ENCODE assay signal across 8 mouse cellular contexts in the genomic region with DNA sequence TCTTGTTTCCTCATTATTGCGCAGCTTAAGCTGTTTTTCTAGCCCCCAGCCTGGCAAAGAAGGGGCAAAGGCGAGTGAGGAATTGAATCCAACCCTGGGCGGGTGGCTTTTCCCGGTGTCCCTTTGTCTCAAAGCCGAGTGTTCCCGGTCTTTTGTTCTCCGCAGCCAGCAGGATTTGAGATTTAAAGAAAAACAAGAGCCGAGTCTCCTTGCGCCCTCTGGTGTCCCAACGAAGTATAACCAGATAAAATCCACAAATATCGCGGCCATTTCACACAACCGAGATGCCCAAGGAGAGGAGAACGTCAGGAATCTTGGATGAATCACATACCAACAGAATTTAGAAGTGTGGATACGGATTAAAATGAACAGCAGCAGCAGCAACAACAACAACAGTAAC. TPM values are rescaled to one million over a fixed set of nuclear protein-coding genes. Genes with fewer than 3 reads are reported as not detected.
DNase-seq lines count a peak whose midpoint lies in the region; ATAC-seq and TF ChIP-seq lines count a peak whose summit lies in the region.

No protein-coding gene starts in this region.

- peak overlapping the region; percentile 19 to 24; a peak in 3 of 4 replicates for H3K4me3 ChIP-seq in ES-E14 (ENCODE audit: insufficient read depth in 1 of 2, low read depth in 1 of 2, low read length in 2 of 2, poor library complexity in 1 of 2, severe bottlenecking in 1 of 2)
- H3K4me3 ChIP-seq in forebrain, embryonic 13.5 days, result peak overlapping the region; percentile 33
- H3K4me3 ChIP-seq in liver, embryonic 16.5 days (ENCODE audit: low read depth, low read length), result peak overlapping the region; percentile 52
- peak overlapping the region; percentile 35 for H3K4me3 ChIP-seq in neural tube, embryonic 13.5 days
- H3K4me3 ChIP-seq in testis, adult 2 months (ENCODE audit: control insufficient read depth, low read depth, low read length), result peak overlapping the region; percentile 75

- in situ Hi-C loops in ES-E14 (cut with MboI; ENCODE audit: low sequenced_read_pairs in 2 of 2, unreplicated experiment in 2 of 2), result no loop called here

- peak; percentile 46 for ATAC-seq in cerebellum, adult (ENCODE audit: insufficient number of reproducible peaks, low FRiP score, low TSS enrichment)
- peak; percentile 70 for ATAC-seq in forebrain, embryonic 13.5 days
- ATAC-seq in liver, embryonic 16.5 days (ENCODE audit: low read depth), result no peak
- peak; percentile 47; the same call in 1 of the 2 replicates for ATAC-seq in neural tube, embryonic 13.5 days (ENCODE audit: low read depth)

- no peaks in the 10 kb centered on the region for H3K9me3 ChIP-seq in ES-E14 (ENCODE audit: control insufficient read depth, insufficient read depth, low read depth, low read length)
- no peaks in the 10 kb centered on the region for H3K9me3 ChIP-seq in forebrain, embryonic 13.5 days (replicated peaks)
- no peaks in the 10 kb centered on the region for H3K9me3 ChIP-seq in liver, embryonic 16.5 days (replicated peaks; ENCODE audit: control insufficient read depth, low read length)
- no peaks in the 10 kb centered on the region for H3K9me3 ChIP-seq in neural tube, embryonic 13.5 days

- peak overlapping the region; percentile 60; the same call in 1 of the 2 replicates for H3K27ac ChIP-seq in ES-E14 (ENCODE audit: insufficient read depth, low read depth, low read length, poor library complexity, severe bottlenecking)
- H3K27ac ChIP-seq in forebrain, embryonic 13.5 days, result peak overlapping the region; percentile 96
- H3K27ac ChIP-seq in liver, embryonic 16.5 days (ENCODE audit: low read length), result no peak overlapping the region
- peak overlapping the region; percentile 98 for H3K27ac ChIP-seq in neural tube, embryonic 13.5 days (replicated peaks)
- peak overlapping the region; percentile 72 for H3K27ac ChIP-seq in testis, adult 2 months (ENCODE audit: control insufficient read depth, insufficient read depth, low read depth, low read length)

- no peak for TF ChIP-seq POLR2A in testis, adult 2 months (IDR thresholded peaks at IDR 0.05; ENCODE audit: control insufficient read depth, low read depth, low read length)

- WGBS in forebrain, embryonic 13.5 days, result under 1% methylated on average over 15 of the region's 15 CpGs
- under 1% methylated on average over 15 of the region's 15 CpGs for WGBS in liver, embryonic 16.5 days (ENCODE audit: insufficient replicate concordance)
- under 1% methylated on average over 15 of the region's 15 CpGs for WGBS in neural tube, embryonic 13.5 days

- TF ChIP-seq CTCF in testis, adult 2 months (IDR thresholded peaks at IDR 0.05; ENCODE audit: control insufficient read depth, insufficient read depth, insufficient replicate concordance, low read depth, low read length), result peak; percentile 30; the same call in 1 of the 2 replicates

- intact Hi-C loops in heart, postnatal 10 days (cut with DNase I), result loop anchor here (1.0 to 2.0 kb wide), 2 partner anchors 18 to 49 kb away; no protein-coding TSS in a partner anchor

- peak overlapping the region; percentile 53; the same call in 1 of the 2 replicates for H3K9ac ChIP-seq in ES-E14 (ENCODE audit: insufficient read depth, low read depth, low read length, poor library complexity, severe bottlenecking)
- peak overlapping the region; percentile 81 for H3K9ac ChIP-seq in forebrain, embryonic 13.5 days
- peak overlapping the region; percentile 40 for H3K9ac ChIP-seq in liver, embryonic 16.5 days (ENCODE audit: low read depth, low read length)
- H3K9ac ChIP-seq in neural tube, embryonic 13.5 days, result peak overlapping the region; percentile 86

- peak overlapping the region; percentile 59 for H3K4me2 ChIP-seq in forebrain, embryonic 13.5 days
- peak overlapping the region; percentile 58 for H3K4me2 ChIP-seq in liver, embryonic 16.5 days (ENCODE audit: low read depth, low read length)
- H3K4me2 ChIP-seq in neural tube, embryonic 13.5 days, result peak overlapping the region; percentile 58

- H3K27me3 ChIP-seq in forebrain, embryonic 13.5 days, result no peaks in the 10 kb centered on the region
- H3K27me3 ChIP-seq in liver, embryonic 16.5 days (ENCODE audit: control insufficient read depth, insufficient read depth, low read depth, low read length), result no peaks in the 10 kb centered on the region
- H3K27me3 ChIP-seq in neural tube, embryonic 13.5 days, result no peaks in the 10 kb centered on the region
- no peaks in the 10 kb centered on the region for H3K27me3 ChIP-seq in testis, adult 2 months (ENCODE audit: control insufficient read depth, insufficient read depth, low read length)

- peak; percentile 94 for DNase-seq in ES-E14 (ENCODE audit: low read depth, low spot score)
- peak; percentile 90 to 94 for DNase-seq in heart, postnatal 10 days
- peak; percentile 79 to 89 for DNase-seq in kidney, postnatal 4 days

- H3K36me3 ChIP-seq in ES-E14 (ENCODE audit: control insufficient read depth, insufficient read depth, low read length, poor library complexity, severe bottlenecking), result no peaks in the 10 kb centered on the region
- no peaks in the 10 kb centered on the region for H3K36me3 ChIP-seq in forebrain, embryonic 13.5 days (ENCODE audit: poor library complexity, severe bottlenecking)
- H3K36me3 ChIP-seq in liver, embryonic 16.5 days (ENCODE audit: control insufficient read depth, insufficient read depth), result no peaks in the 10 kb centered on the region
- no peaks in the 10 kb centered on the region for H3K36me3 ChIP-seq in neural tube, embryonic 13.5 days
- H3K36me3 ChIP-seq in testis, adult 2 months (ENCODE audit: control insufficient read depth, insufficient read depth, low read length), result no peaks in the 10 kb centered on the region

- peaks cover 0 to 10% of the 10 kb centered on the region in 2 experiments; a peak in 2 of 4 replicates for H3K4me1 ChIP-seq in ES-E14 (ENCODE audit: control insufficient read depth in 2 of 2, insufficient read depth in 2 of 2, low read length in 2 of 2, poor library complexity in 1 of 2)
- H3K4me1 ChIP-seq in forebrain, embryonic 13.5 days, result peaks cover 16% of the 10 kb centered on the region
- peaks cover 24% of the 10 kb centered on the region for H3K4me1 ChIP-seq in liver, embryonic 16.5 days (ENCODE audit: control insufficient read depth, low read depth, low read length)
- H3K4me1 ChIP-seq in neural tube, embryonic 13.5 days (replicated peaks), result peaks cover 23% of the 10 kb centered on the region
- H3K4me1 ChIP-seq in testis, adult 2 months (ENCODE audit: control insufficient read depth, insufficient read depth, low read length), result peaks cover 10% of the 10 kb centered on the region; the same call in 1 of the 2 replicates

TF ChIP-seq in ES-E14, 5 proteins besides CTCF, POLR2A, EP300 and RAD21:
- TF ChIP-seq ZNF384 (IDR thresholded peaks at IDR 0.05; ENCODE audit: low read depth, low read length) (no peak), ZC3H11A (IDR thresholded peaks at IDR 0.05; ENCODE audit: borderline replicate concordance, low read depth, low read length) (no peak), HCFC1 (IDR thresholded peaks at IDR 0.05; ENCODE audit: borderline replicate concordance, insufficient read depth, low read length) (no peak), CHD2 (IDR thresholded peaks at IDR 0.05; ENCODE audit: low read depth, low read length) (no peak; the same call in 1 of the 2 replicates), MAFK (IDR thresholded peaks at IDR 0.05; ENCODE audit: insufficient read depth, low read depth, low read length) (no peak)

RNA-seq across cellular contexts. Expression of a gene that starts 6.8 kb away (rescaled TPM):
- total RNA-seq in ES-E14 (2012; rRNA removed), result 176 and 189 TPM in 2 replicates
- polyA plus RNA-seq in forebrain, embryonic 13.5 days (2015; fragmentation: Nextera tagmentation; extraction: Ambion mirVana), result 250 and 265 TPM in 2 replicates
- 100 to 1,000 TPM in 1 of 2 experiments, 10 to 100 TPM in 1; 99.0 to 107 TPM for total RNA-seq in heart, postnatal 10 days (2021)
- 99.2 and 101 TPM in 2 replicates for polyA plus RNA-seq in liver, embryonic 16.5 days (2015; fragmentation: Nextera tagmentation; extraction: Ambion mirVana)
- polyA plus RNA-seq in neural tube, embryonic 13.5 days (2015; fragmentation: Nextera tagmentation; extraction: Ambion mirVana), result 111 and 141 TPM in 2 replicates
- polyA plus RNA-seq in testis, adult 2 months (2012; rRNA removed), result 17.2 and 17.4 TPM in 2 replicates

Comparison
In these comparisons a context has a peak if more than half of its experiments do, and no peak if none do; other contexts are left out.
1. H3K4me3 ChIP-seq: peak in every context shown above with its lines; median percentile 75 in testis, adult 2 months; 52 in liver, embryonic 16.5 days; 35 in neural tube, embryonic 13.5 days; 33 in forebrain, embryonic 13.5 days; 22 in ES-E14.